Mouse (Mus musculus): ENCODE measurements around the gene Cacnb2.

- TF ChIP-seq POLR2A (IDR thresholded peaks at IDR 0.05; ENCODE audit: control insufficient read depth in 1 of 2, insufficient read depth in 1 of 2, low read depth in 1 of 2, low read length in 2 of 2, poor library complexity in 1 of 2) (no peak), CHD2 (IDR thresholded peaks at IDR 0.05; ENCODE audit: low read length) (no peak), CTCF (IDR thresholded peaks at IDR 0.05 in 2 of 3, conservative IDR thresholded peaks at IDR 0.05 in 1 of 3; ENCODE audit: control insufficient read depth in 1 of 3, insufficient read depth in 1 of 3, low read depth in 2 of 3, low read length in 3 of 3, poor library complexity in 1 of 3, severe bottlenecking in 1 of 3) (no peak), ZC3H11A (IDR thresholded peaks at IDR 0.05; ENCODE audit: low read depth, low read length) (no peak), MYB (IDR thresholded peaks at IDR 0.05; ENCODE audit: low read depth, low read length) (no peak), POLR2AphosphoS2 (IDR thresholded peaks at IDR 0.05; ENCODE audit: low read length) (no peak), EP300 (IDR thresholded peaks at IDR 0.05; ENCODE audit: low read depth in 1 of 2, low read length in 2 of 2) (no peak), ZKSCAN1 (IDR thresholded peaks at IDR 0.05; ENCODE audit: low read depth, low read length) (no peak), MAX (IDR thresholded peaks at IDR 0.05; ENCODE audit: low read length) (no peak), GABPA (IDR thresholded peaks at IDR 0.05; ENCODE audit: low read depth, low read length) (no peak), E2F4 (IDR thresholded peaks at IDR 0.05; ENCODE audit: borderline replicate concordance, low read depth, low read length) (no peak), ETS1 (IDR thresholded peaks at IDR 0.05; ENCODE audit: low read depth, low read length) (no peak), MAFK (IDR thresholded peaks at IDR 0.05; ENCODE audit: borderline replicate concordance, low read depth, low read length) (no peak)
Observed at GRCm38 (mm10) chr2:14818651-14819050, 215.8 kb downstream of the Cacnb2 start.

All from MEL (cell line).